Mouse (Mus musculus): ENCODE measurements around the gene Olfr1535. TPM values are rescaled to one million over a fixed set of nuclear protein-coding genes. Genes with fewer than 3 reads are reported as not detected.

The Olfr1535 gene
- polyA plus RNA-seq, 1 experiment: 0.15 TPM

GRCm38 (mm10) chr13:21530781-21531201 is 28.9 kb downstream of the Olfr1535 start, which contains the start of gene Zkscan8:
Gene Zkscan8, minus strand, starts transcription at chr13:21531120.
- H3K9ac ChIP-seq (ENCODE audit: low read depth, poor library complexity, severe bottlenecking): peak within 1 kb of the TSS; percentile 88
- no peaks in the 10 kb centered on the region for H3K9me3 ChIP-seq (replicated peaks; ENCODE audit: control insufficient read depth, insufficient read depth, low read length, poor library complexity, severe bottlenecking)
- peak within 1 kb of the TSS; percentile 80 for H3K4me3 ChIP-seq (ENCODE audit: low read depth, low read length)
- no peaks in the 10 kb centered on the region for H3K4me1 ChIP-seq (ENCODE audit: control insufficient read depth, insufficient read depth, low read length)
- no peaks in the 10 kb centered on the region for H3K27me3 ChIP-seq (ENCODE audit: control insufficient read depth, insufficient read depth, low read length, poor library complexity, severe bottlenecking)
- peaks cover 3% of the 10 kb centered on the region; the same call in 1 of the 2 replicates for H3K36me3 ChIP-seq (ENCODE audit: control insufficient read depth, insufficient read depth, low read length, poor library complexity, severe bottlenecking)
- no peak for TF ChIP-seq POLR2A (IDR thresholded peaks at IDR 0.05; ENCODE audit: insufficient read depth, low read length)
- no peak for TF ChIP-seq EP300 (IDR thresholded peaks at IDR 0.05; ENCODE audit: insufficient read depth, low read depth, low read length)
- no peak for TF ChIP-seq CTCF (IDR thresholded peaks at IDR 0.05; ENCODE audit: low read depth, low read length)
- H3K27ac ChIP-seq (ENCODE audit: insufficient read depth, low read length): no peak within 1 kb of the TSS

GRCm38 (mm10) chr13:21530136-21530535 is 29.6 kb downstream of the Olfr1535 start:
- H3K9ac ChIP-seq (ENCODE audit: low read depth, poor library complexity, severe bottlenecking): peak overlapping the region; percentile 88

GRCm38 (mm10) chr13:21506221-21506649 is 53.5 kb downstream of the Olfr1535 start:
- Histone ChIP-seq H3K9ac (ENCODE audit: low read depth, poor library complexity, severe bottlenecking) (peak overlapping the region; percentile 9), H3K36me3 (ENCODE audit: control insufficient read depth, insufficient read depth, low read length, poor library complexity, severe bottlenecking) (no peaks in the 10 kb centered on the region), H3K27ac (ENCODE audit: insufficient read depth, low read length) (no peak overlapping the region), H3K4me1 (ENCODE audit: control insufficient read depth, insufficient read depth, low read length) (no peaks in the 10 kb centered on the region), H3K4me3 (ENCODE audit: low read depth, low read length) (peak overlapping the region; percentile 89), H3K27me3 (ENCODE audit: control insufficient read depth, insufficient read depth, low read length, poor library complexity, severe bottlenecking) (no peaks in the 10 kb centered on the region), H3K9me3 (replicated peaks; ENCODE audit: control insufficient read depth, insufficient read depth, low read length, poor library complexity, severe bottlenecking) (no peaks in the 10 kb centered on the region)
- TF ChIP-seq POLR2A (IDR thresholded peaks at IDR 0.05; ENCODE audit: insufficient read depth, low read length) (no peak), EP300 (IDR thresholded peaks at IDR 0.05; ENCODE audit: insufficient read depth, low read depth, low read length) (no peak), CTCF (IDR thresholded peaks at IDR 0.05; ENCODE audit: low read depth, low read length) (no peak)

More at GRCm38 (mm10) chr13:21530136-21530535, 29.6 kb downstream of the Olfr1535 start:
- Histone ChIP-seq H3K27ac (ENCODE audit: insufficient read depth, low read length) (no peak overlapping the region), H3K36me3 (ENCODE audit: control insufficient read depth, insufficient read depth, low read length, poor library complexity, severe bottlenecking) (peaks cover 4% of the 10 kb centered on the region), H3K4me3 (ENCODE audit: low read depth, low read length) (peak overlapping the region; percentile 55), H3K27me3 (ENCODE audit: control insufficient read depth, insufficient read depth, low read length, poor library complexity, severe bottlenecking) (no peaks in the 10 kb centered on the region), H3K9me3 (replicated peaks; ENCODE audit: control insufficient read depth, insufficient read depth, low read length, poor library complexity, severe bottlenecking) (no peaks in the 10 kb centered on the region), H3K4me1 (ENCODE audit: control insufficient read depth, insufficient read depth, low read length) (no peaks in the 10 kb centered on the region)
- TF ChIP-seq EP300 (IDR thresholded peaks at IDR 0.05; ENCODE audit: insufficient read depth, low read depth, low read length) (no peak), CTCF (IDR thresholded peaks at IDR 0.05; ENCODE audit: low read depth, low read length) (no peak), POLR2A (IDR thresholded peaks at IDR 0.05; ENCODE audit: insufficient read depth, low read length) (no peak)

Other genes starting within 250 kb of the Olfr1535 start
- gene Gpx6, start 247.8 kb downstream of the Olfr1535 start, polyA plus RNA-seq (2011; ENCODE audit: insufficient read depth, insufficient read length, low read depth, missing spikeins): 1.2 and 2.2 TPM in 2 replicates
- gene Olfr1367, start 213.0 kb downstream of the Olfr1535 start, polyA plus RNA-seq (2011; ENCODE audit: insufficient read depth, insufficient read length, low read depth, missing spikeins): not detected in 2 replicates
- 15.6 and 17.9 TPM in 2 replicates for gene Zscan12, start 197.1 kb downstream of the Olfr1535 start, polyA plus RNA-seq (2011; ENCODE audit: insufficient read depth, insufficient read length, low read depth, missing spikeins)
- gene Zkscan3, start 157.1 kb downstream of the Olfr1535 start, polyA plus RNA-seq (2011; ENCODE audit: insufficient read depth, insufficient read length, low read depth, missing spikeins): 38.5 and 40.1 TPM in 2 replicates
- gene Pgbd1, start 118.8 kb downstream of the Olfr1535 start, polyA plus RNA-seq (2011; ENCODE audit: insufficient read depth, insufficient read length, low read depth, missing spikeins): 3.4 and 3.6 TPM in 2 replicates
- 39.0 and 42.6 TPM in 2 replicates for gene Zscan26, start 106.2 kb downstream of the Olfr1535 start, polyA plus RNA-seq (2011; ENCODE audit: insufficient read depth, insufficient read length, low read depth, missing spikeins)
- 0.55 TPM in 1 of 2 replicates, not detected in the other for gene Nkapl, start 91.4 kb downstream of the Olfr1535 start, polyA plus RNA-seq (2011; ENCODE audit: insufficient read depth, insufficient read length, low read depth, missing spikeins)
- gene Zkscan4, start 81.0 kb downstream of the Olfr1535 start, polyA plus RNA-seq (2011; ENCODE audit: insufficient read depth, insufficient read length, low read depth, missing spikeins): 0.58 and 0.59 TPM in 2 replicates
- not detected in 2 replicates for gene Gm10065, start 80.5 kb downstream of the Olfr1535 start, polyA plus RNA-seq (2011; ENCODE audit: insufficient read depth, insufficient read length, low read depth, missing spikeins)
- gene AK157302, start 64.7 kb downstream of the Olfr1535 start, polyA plus RNA-seq (2011; ENCODE audit: insufficient read depth, insufficient read length, low read depth, missing spikeins): 0.52 TPM in 1 of 2 replicates, not detected in the other
- gene Gm11273, start 58.5 kb downstream of the Olfr1535 start, polyA plus RNA-seq (2011; ENCODE audit: insufficient read depth, insufficient read length, low read depth, missing spikeins): 3.2 and 7.4 TPM in 2 replicates
- gene Zkscan8, start 28.8 kb downstream of the Olfr1535 start, polyA plus RNA-seq (2011; ENCODE audit: insufficient read depth, insufficient read length, low read depth, missing spikeins): 15.2 and 16.1 TPM in 2 replicates
- not detected in 2 replicates for gene Olfr1366, start 17.1 kb downstream of the Olfr1535 start, polyA plus RNA-seq (2011; ENCODE audit: insufficient read depth, insufficient read length, low read depth, missing spikeins)
- gene Olfr1364, start 21.9 kb upstream of the Olfr1535 start, polyA plus RNA-seq (2011; ENCODE audit: insufficient read depth, insufficient read length, low read depth, missing spikeins): not detected in 2 replicates
- gene Olfr1362, start 54.1 kb upstream of the Olfr1535 start, polyA plus RNA-seq (2011; ENCODE audit: insufficient read depth, insufficient read length, low read depth, missing spikeins): not detected in 2 replicates
- gene Olfr11, start 82.6 kb upstream of the Olfr1535 start, polyA plus RNA-seq (2011; ENCODE audit: insufficient read depth, insufficient read length, low read depth, missing spikeins): not detected in 2 replicates
- gene Olfr1361, start 103.5 kb upstream of the Olfr1535 start, polyA plus RNA-seq (2011; ENCODE audit: insufficient read depth, insufficient read length, low read depth, missing spikeins): not detected in 2 replicates
- not detected in 2 replicates for gene Olfr1360, start 117.5 kb upstream of the Olfr1535 start, polyA plus RNA-seq (2011; ENCODE audit: insufficient read depth, insufficient read length, low read depth, missing spikeins)
- not detected in 2 replicates for gene Olfr1359, start 138.2 kb upstream of the Olfr1535 start, polyA plus RNA-seq (2011; ENCODE audit: insufficient read depth, insufficient read length, low read depth, missing spikeins)
- 25.5 and 27.2 TPM in 2 replicates for gene Hist1h2bl, start 156.2 kb upstream of the Olfr1535 start, polyA plus RNA-seq (2011; ENCODE audit: insufficient read depth, insufficient read length, low read depth, missing spikeins)
- 3.6 TPM in 1 of 2 replicates, not detected in the other for gene Hist1h2ai, start 156.5 kb upstream of the Olfr1535 start, polyA plus RNA-seq (2011; ENCODE audit: insufficient read depth, insufficient read length, low read depth, missing spikeins)
- 25.3 and 31.8 TPM in 2 replicates for gene Hist1h3h, start 157.8 kb upstream of the Olfr1535 start, polyA plus RNA-seq (2011; ENCODE audit: insufficient read depth, insufficient read length, low read depth, missing spikeins)
- 14.2 and 21.7 TPM in 2 replicates for gene Hist1h2bm, start 162.2 kb upstream of the Olfr1535 start, polyA plus RNA-seq (2011; ENCODE audit: insufficient read depth, insufficient read length, low read depth, missing spikeins)
- 8.2 and 13.4 TPM in 2 replicates for gene Hist1h4j, start 175.2 kb upstream of the Olfr1535 start, polyA plus RNA-seq (2011; ENCODE audit: insufficient read depth, insufficient read length, low read depth, missing spikeins)
- 16.3 and 17.1 TPM in 2 replicates for gene Hist1h4k, start 190.6 kb upstream of the Olfr1535 start, polyA plus RNA-seq (2011; ENCODE audit: insufficient read depth, insufficient read length, low read depth, missing spikeins)
- gene Hist1h2ak, start 193.9 kb upstream of the Olfr1535 start, polyA plus RNA-seq (2011; ENCODE audit: insufficient read depth, insufficient read length, low read depth, missing spikeins): 6.7 and 7.5 TPM in 2 replicates
- 19.3 and 20.7 TPM in 2 replicates for gene Hist1h2bn, start 194.2 kb upstream of the Olfr1535 start, polyA plus RNA-seq (2011; ENCODE audit: insufficient read depth, insufficient read length, low read depth, missing spikeins)
- 7.4 and 9.2 TPM in 2 replicates for gene Hist1h1b, start 220.7 kb upstream of the Olfr1535 start, polyA plus RNA-seq (2011; ENCODE audit: insufficient read depth, insufficient read length, low read depth, missing spikeins)
- gene Hist1h3i, start 223.5 kb upstream of the Olfr1535 start, polyA plus RNA-seq (2011; ENCODE audit: insufficient read depth, insufficient read length, low read depth, missing spikeins): not detected in 2 replicates
- gene Hist1h2an, start 227.3 kb upstream of the Olfr1535 start, polyA plus RNA-seq (2011; ENCODE audit: insufficient read depth, insufficient read length, low read depth, missing spikeins): not detected in 2 replicates
- 2.5 TPM in 1 of 2 replicates, not detected in the other for gene Hist1h2bp, start 227.6 kb upstream of the Olfr1535 start, polyA plus RNA-seq (2011; ENCODE audit: insufficient read depth, insufficient read length, low read depth, missing spikeins)

All from ES-Bruce4 (cell line).